Mouse (Mus musculus): ENCODE measurements at regions not wholly inside any gene's neighbourhood (a gene's known extent, or its start where the extent isn't known, plus 50 kb on each side); places are given as distances from the start of the nearest gene placed in this dataset.

GRCm38 (mm10) chr8:34688396-34689048 is 577.0 kb upstream of the Gm10131 start:
- TF ChIP-seq CTCF (IDR thresholded peaks at IDR 0.05; ENCODE audit: low read depth) (no peak), EP300 (optimal IDR thresholded peaks at IDR 0.05) (no peak)

Measured in stomach, postnatal 0 days (tissue).